Mouse (Mus musculus) CH12.LX (cell line): ENCODE measurements around the gene Fam129c. TPM values are rescaled to one million over a fixed set of nuclear protein-coding genes. Genes with fewer than 3 reads are reported as not detected.

ENCODE experiments used
- DNase-seq: peaks from one replicate; pipeline ENCODE4 v3.0.0-alpha.2; 2013; ENCODE audit errors: extremely low read depth
- H3K27ac ChIP-seq: 2 replicates; pipeline ENCODE4 v1.5.1; 2012; ENCODE audit warnings: low read depth, mild to moderate bottlenecking, control low read depth, moderate library complexity; ENCODE audit not compliant: insufficient read depth
- H3K27me3 ChIP-seq: replicated peaks from 2 replicates; pipeline ENCODE3; 2012; ENCODE audit warnings: inconsistent platforms
- H3K36me3 ChIP-seq, 2 experiments: replicated peaks in 1 of 2; 2 replicates each; pipeline versions ENCODE3 to v1.6.1; 2012; ENCODE audit warnings: inconsistent platforms in 1 of 2, low read length in 1 of 2, mild to moderate bottlenecking in 1 of 2, mixed read lengths in 1 of 2, moderate library complexity in 1 of 2; ENCODE audit not compliant: control insufficient read depth in 1 of 2, insufficient read depth in 1 of 2
- H3K4me1 ChIP-seq, 2 experiments: 2 replicates each; pipeline ENCODE4 v1.6.1; 2012; ENCODE audit warnings: inconsistent platforms in 1 of 2, moderate library complexity in 1 of 2; ENCODE audit not compliant: insufficient read depth in 2 of 2, control insufficient read depth in 1 of 2
- H3K4me2 ChIP-seq: 2 replicates; pipeline ENCODE4 v1.6.1; 2012; ENCODE audit warnings: low read depth, mild to moderate bottlenecking, control low read depth; ENCODE audit not compliant: poor library complexity, insufficient read depth, severe bottlenecking
- H3K4me3 ChIP-seq, 3 experiments: fragments of 150-350 bp in 1 of 3; sonication (generic) in 1 of 3; replicated peaks in 1 of 3; 2 replicates each; pipeline versions ENCODE3 to v1.5.1; 2011 to 2012; ENCODE audit warnings: low read depth in 2 of 3, low read length in 2 of 3, mild to moderate bottlenecking in 2 of 3, moderate library complexity in 2 of 3, control low read depth in 1 of 3, improper control_type of control experiment in 1 of 3, inconsistent platforms in 1 of 3, mixed read lengths in 1 of 3; ENCODE audit not compliant: poor library complexity in 1 of 3
- H3K79me2 ChIP-seq: replicated peaks from 2 replicates; pipeline ENCODE4 v1.6.1; 2012; ENCODE audit warnings: mild to moderate bottlenecking, moderate library complexity; ENCODE audit not compliant: control insufficient read depth, poor library complexity, insufficient read depth, severe bottlenecking; ENCODE audit errors: extremely low read depth
- H3K9ac ChIP-seq: 2 replicates; pipeline ENCODE4 v1.6.1; 2012; ENCODE audit warnings: low read depth, mild to moderate bottlenecking, control low read depth, moderate library complexity; ENCODE audit not compliant: insufficient read depth
- H3K9me3 ChIP-seq: replicated peaks from 2 replicates; pipeline ENCODE3; 2012; ENCODE audit warnings: low read length, inconsistent platforms, mixed read lengths
- BHLHE40 ChIP-seq: IDR thresholded peaks from 2 replicates; pipeline ENCODE4 v1.6.1; 2011; ENCODE audit warnings: mild to moderate bottlenecking, low read depth, low read length, improper control_type of control experiment
- CHD1 ChIP-seq: IDR thresholded peaks from 2 replicates; pipeline ENCODE4 v1.6.1; 2012; ENCODE audit warnings: low read depth, low read length, improper control_type of control experiment, inconsistent platforms
- CHD2 ChIP-seq: IDR thresholded peaks from 2 replicates; pipeline ENCODE4 v1.6.1; 2011; ENCODE audit warnings: low read length, improper control_type of control experiment
- E2F4 ChIP-seq: IDR thresholded peaks from 2 replicates; pipeline ENCODE4 v1.6.1; 2011; ENCODE audit warnings: low read depth, low read length, improper control_type of control experiment; ENCODE audit not compliant: insufficient replicate concordance
- ELF1 ChIP-seq: IDR thresholded peaks from 2 replicates; pipeline ENCODE4 v1.6.1; 2014; ENCODE audit warnings: low read depth, mild to moderate bottlenecking, inconsistent platforms, low read length, improper control_type of control experiment
- ETS1 ChIP-seq: conservative IDR thresholded peaks from 2 replicates; pipeline ENCODE4 v1.6.1; 2012; ENCODE audit warnings: low read depth, mild to moderate bottlenecking, inconsistent platforms, low read length, improper control_type of control experiment, moderate library complexity
- HCFC1 ChIP-seq: IDR thresholded peaks from 2 replicates; pipeline ENCODE4 v1.6.1; 2012; ENCODE audit warnings: low read depth, mild to moderate bottlenecking, inconsistent platforms, low read length, improper control_type of control experiment
- IRF4 ChIP-seq: IDR thresholded peaks from 2 replicates; pipeline ENCODE4 v1.6.1; 2014; ENCODE audit warnings: low read depth, mild to moderate bottlenecking, inconsistent platforms, low read length, improper control_type of control experiment
- JUND ChIP-seq: conservative IDR thresholded peaks from 2 replicates; pipeline ENCODE4 v1.6.1; 2011; ENCODE audit warnings: low read depth, low read length, improper control_type of control experiment
- KAT2A ChIP-seq: IDR thresholded peaks from 2 replicates; pipeline ENCODE4 v1.6.1; 2012; ENCODE audit warnings: low read length, improper control_type of control experiment, inconsistent platforms; ENCODE audit not compliant: insufficient replicate concordance
- MAFK ChIP-seq: IDR thresholded peaks from 2 replicates; pipeline ENCODE4 v1.6.1; 2011; ENCODE audit warnings: low read length, improper control_type of control experiment; ENCODE audit not compliant: insufficient replicate concordance
- MAX ChIP-seq: IDR thresholded peaks from 2 replicates; pipeline ENCODE4 v1.6.1; 2011; ENCODE audit warnings: low read length, improper control_type of control experiment
- MEF2A ChIP-seq: IDR thresholded peaks from 2 replicates; pipeline ENCODE4 v1.6.1; 2014; ENCODE audit warnings: low read depth, mild to moderate bottlenecking, inconsistent platforms, low read length, improper control_type of control experiment, borderline replicate concordance
- NELFE ChIP-seq: IDR thresholded peaks from 2 replicates; pipeline ENCODE4 v1.6.1; 2011; ENCODE audit warnings: low read depth, low read length, improper control_type of control experiment
- NRF1 ChIP-seq: IDR thresholded peaks from 2 replicates; pipeline ENCODE4 v1.6.1; 2014; ENCODE audit warnings: low read depth, mild to moderate bottlenecking, inconsistent platforms, low read length, improper control_type of control experiment, moderate library complexity
- POLR2A ChIP-seq: IDR thresholded peaks from 2 replicates; pipeline ENCODE4 v1.6.1; 2011; ENCODE audit warnings: low read depth, mild to moderate bottlenecking, improper control_type of control experiment, low read length
- RAD21 ChIP-seq: IDR thresholded peaks from 2 replicates; pipeline ENCODE4 v1.6.1; 2011; ENCODE audit warnings: low read depth, mild to moderate bottlenecking, low read length, improper control_type of control experiment, moderate library complexity
- RCOR1 ChIP-seq: conservative IDR thresholded peaks from 2 replicates; pipeline ENCODE4 v1.6.1; 2012; ENCODE audit warnings: low read depth, mild to moderate bottlenecking, inconsistent platforms, low read length, improper control_type of control experiment
- SIN3A ChIP-seq: IDR thresholded peaks from 2 replicates; pipeline ENCODE4 v1.6.1; 2012; ENCODE audit warnings: low read length, improper control_type of control experiment, inconsistent platforms
- SMC3 ChIP-seq: IDR thresholded peaks from 2 replicates; pipeline ENCODE4 v1.6.1; 2011; ENCODE audit warnings: low read depth, low read length, improper control_type of control experiment
- TBP ChIP-seq: conservative IDR thresholded peaks from 2 replicates; pipeline ENCODE4 v1.6.1; 2011; ENCODE audit warnings: low read depth, low read length, improper control_type of control experiment
- USF1 ChIP-seq: IDR thresholded peaks from 2 replicates; pipeline ENCODE4 v1.6.1; 2014; ENCODE audit warnings: low read depth, mild to moderate bottlenecking, inconsistent platforms, low read length, improper control_type of control experiment
- ZC3H11A ChIP-seq: IDR thresholded peaks from 2 replicates; pipeline ENCODE4 v1.6.1; 2012; ENCODE audit warnings: low read depth, mild to moderate bottlenecking, inconsistent platforms, low read length, improper control_type of control experiment
- ZKSCAN1 ChIP-seq: IDR thresholded peaks from 2 replicates; pipeline ENCODE4 v1.6.1; 2012; ENCODE audit warnings: low read depth, inconsistent platforms, low read length, improper control_type of control experiment, borderline replicate concordance
- ZMIZ1 ChIP-seq: IDR thresholded peaks from 2 replicates; pipeline ENCODE4 v1.6.1; 2012; ENCODE audit warnings: low read depth, mild to moderate bottlenecking, inconsistent platforms, low read length, improper control_type of control experiment
- dilution Hi-C: fragments of 300-500 bp; cut with MboI; formaldehyde crosslinking; loops from 2 replicates; pipeline ENCODE4 v1.14.3; 2020; ENCODE audit warnings: low sequenced_read_pairs; ENCODE audit not compliant: extremely low pct_unique_long_range_greater_than_20kb, extremely low pct_ligation_motif_present
- in situ Hi-C: fragments of 300-500 bp; cut with MboI; formaldehyde crosslinking; loops from 3 replicates; pipeline ENCODE4 v1.14.3; 2019; ENCODE audit warnings: low sequenced_read_pairs, low pct_ligation_motif_present, low pct_unique_long_range_greater_than_20kb, mixed read lengths
- polyA plus RNA-seq: library from polyadenylated mRNA; unstranded; fragments of >175 nt; gene quantifications from 2 replicates; pipeline ENCODE4 v1.2.1, GENCODE M21; 2012; ENCODE audit warnings: low read depth; ENCODE audit not compliant: insufficient read length
- total RNA-seq, 2 experiments: library from RNA; depleted of rRNA; stranded (reverse); fragments of 300-350 nt in 1 of 2; fragments of >200 nt in 1 of 2; gene quantifications; 2 replicates each; pipeline ENCODE4 v1.2.3; 2012 to 2014

Gene Fam129c
- total and polyA plus RNA-seq, 3 experiments: 89.2 to 98.6 (median 95.2) TPM

- Histone ChIP-seq H3K27ac (no peak overlapping the region), H3K4me2 (no peak overlapping the region)
- TF ChIP-seq MAFK (no peak), SMC3 (no peak), NRF1 (no peak), KAT2A (no peak), IRF4 (no peak), NELFE (no peak), BHLHE40 (no peak), TBP (no peak), CHD1 (no peak), POLR2A (no peak), RAD21 (no peak), ZC3H11A (no peak), SIN3A (no peak), USF1 (no peak), ETS1 (no peak), HCFC1 (no peak)
Observed at GRCm38 (mm10) chr8:71579476-71579875, 18.0 kb upstream of the Fam129c start.

DNA sequence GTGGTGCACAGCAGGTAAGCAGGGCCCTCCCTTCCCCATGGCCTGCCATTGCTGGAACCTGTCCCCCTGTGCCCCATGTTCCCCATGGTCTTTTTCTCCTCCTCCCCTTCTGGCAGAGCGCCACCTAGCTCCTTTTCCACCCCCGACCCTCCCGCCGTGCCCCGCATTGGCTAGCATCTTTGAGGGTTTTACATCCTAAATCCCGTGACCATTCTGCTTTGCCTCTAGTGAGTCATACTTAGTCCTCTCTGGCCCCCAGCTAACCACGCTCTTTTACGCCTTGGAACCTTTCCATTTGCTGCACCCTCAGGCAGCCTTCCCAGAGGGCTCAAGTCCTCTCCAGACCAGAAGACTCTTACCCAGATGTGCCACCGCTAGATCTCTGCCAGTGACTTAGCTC is 17.2 kb upstream of the Fam129c start:
- Histone ChIP-seq H3K4me1 (peaks cover 13 to 17% of the 10 kb centered on the region in 2 experiments), H3K36me3 (peaks cover 9 to 17% of the 10 kb centered on the region in 2 experiments), H3K4me2 (no peak overlapping the region), H3K79me2 (no peaks in the 10 kb centered on the region), H3K27me3 (no peaks in the 10 kb centered on the region), H3K27ac (no peak overlapping the region), H3K9me3 (no peaks in the 10 kb centered on the region), H3K9ac (no peak overlapping the region), H3K4me3 (no peak overlapping the region)
- TF ChIP-seq POLR2A (no peak), ZMIZ1 (no peak), ELF1 (no peak), RCOR1 (no peak), ZKSCAN1 (no peak), MEF2A (no peak), ZC3H11A (no peak), NELFE (no peak), JUND (no peak), E2F4 (no peak), CHD2 (no peak), RAD21 (no peak), MAX (no peak), ETS1 (no peak)
- DNase-seq: no peak
- dilution Hi-C loops (no loop called here), in situ Hi-C loops (no loop called here)

More at GRCm38 (mm10) chr8:71579476-71579875, 18.0 kb upstream of the Fam129c start:
- no peaks in the 10 kb centered on the region for H3K79me2 ChIP-seq
- H3K9me3 ChIP-seq: no peaks in the 10 kb centered on the region
- DNase-seq: no peak
- in situ Hi-C loops (no loop called here), dilution Hi-C loops (no loop called here)
- H3K36me3 ChIP-seq: peaks cover 6 to 13% of the 10 kb centered on the region in 2 experiments
- peaks cover 13 to 19% of the 10 kb centered on the region in 2 experiments for H3K4me1 ChIP-seq
- H3K27me3 ChIP-seq: no peaks in the 10 kb centered on the region
- H3K4me3 ChIP-seq: no peak overlapping the region
- H3K9ac ChIP-seq: no peak overlapping the region
